Mouse (Mus musculus): ENCODE results near the gene Pdlim4. TPM values are rescaled to one million over a fixed set of nuclear protein-coding genes. Genes with fewer than 3 reads are reported as not detected.

The Pdlim4 gene
- polyA plus RNA-seq, 1 experiment from 2014 or later = 52.1 TPM

DNA sequence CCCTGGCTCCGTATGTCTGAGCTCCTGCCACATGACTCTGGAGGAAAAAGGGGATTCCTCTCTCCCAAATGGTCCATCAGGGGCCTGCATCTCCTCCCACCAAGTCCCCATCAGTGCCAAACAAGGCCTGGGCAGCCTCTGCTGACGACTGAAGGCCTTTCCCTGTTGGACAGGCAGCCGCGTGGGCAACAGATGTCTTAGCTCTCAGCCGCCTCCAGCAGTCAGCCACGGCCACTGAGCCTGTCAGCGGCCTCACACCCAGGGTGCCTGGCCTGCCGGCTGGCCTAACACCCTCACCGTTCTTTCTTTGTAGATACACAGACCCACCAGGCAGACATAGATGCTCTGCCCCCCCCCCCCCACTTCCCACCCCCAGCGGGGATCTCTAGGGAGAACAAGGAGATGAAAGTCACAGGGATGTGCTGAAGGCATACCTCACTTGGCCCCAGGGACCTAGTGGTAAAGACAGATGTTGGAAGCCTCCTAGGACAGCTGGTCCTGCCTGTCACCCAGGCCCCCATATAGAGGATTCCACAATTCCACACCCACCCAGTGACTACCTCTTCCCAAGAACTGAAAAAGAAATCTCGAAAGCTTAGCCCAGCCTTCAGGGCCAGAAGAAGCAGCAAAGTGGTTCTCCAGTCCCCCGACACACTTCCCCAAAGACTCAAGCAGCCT is 1.4 kb downstream of the Pdlim4 start:
- Histone ChIP-seq H3K9me3 (ENCODE audit: control insufficient read depth, low read length) (no peaks in the 10 kb centered on the region), H3K4me3 (ENCODE audit: low read length) (peak overlapping the region; percentile 53; the same call in 1 of the 2 replicates), H3K4me2 (replicated peaks; ENCODE audit: low read depth, low read length) (peak overlapping the region; percentile 84), H3K27ac (ENCODE audit: low read depth, low read length) (peak overlapping the region; percentile 49; the same call in 1 of the 2 replicates), H3K27me3 (ENCODE audit: control insufficient read depth, insufficient read depth, low read length) (no peaks in the 10 kb centered on the region), H3K9ac (ENCODE audit: low read depth, low read length) (peak overlapping the region; percentile 60), H3K36me3 (ENCODE audit: control insufficient read depth, insufficient read depth, low read length) (no peaks in the 10 kb centered on the region), H3K4me1 (ENCODE audit: control insufficient read depth, insufficient read depth, low read length) (peaks cover 33% of the 10 kb centered on the region)
- 21% methylated on average over 12 of the region's 12 CpGs for WGBS
- ATAC-seq (ENCODE audit: low FRiP score, low TSS enrichment) = peak; percentile 32; the same call in 1 of the 2 replicates

GRCm38 (mm10) chr11:54066400-54066799 is 2.4 kb downstream of the Pdlim4 start:
- no peak for ATAC-seq (ENCODE audit: low FRiP score, low TSS enrichment)
- no peak overlapping the region for H3K9ac ChIP-seq (ENCODE audit: low read depth, low read length)
- H3K36me3 ChIP-seq (ENCODE audit: control insufficient read depth, insufficient read depth, low read length) = peaks cover 3% of the 10 kb centered on the region; the same call in 1 of the 2 replicates
- H3K4me2 ChIP-seq (replicated peaks; ENCODE audit: low read depth, low read length) = no peak overlapping the region
- no peak overlapping the region for H3K4me3 ChIP-seq (ENCODE audit: low read length)
- H3K4me1 ChIP-seq (ENCODE audit: control insufficient read depth, insufficient read depth, low read length) = peaks cover 36% of the 10 kb centered on the region
- H3K27ac ChIP-seq (ENCODE audit: low read depth, low read length) = no peak overlapping the region
- H3K9me3 ChIP-seq (ENCODE audit: control insufficient read depth, low read length) = no peaks in the 10 kb centered on the region
- H3K27me3 ChIP-seq (ENCODE audit: control insufficient read depth, insufficient read depth, low read length) = no peaks in the 10 kb centered on the region
- WGBS = 47% methylated on average over 5 of the region's 5 CpGs

DNA sequence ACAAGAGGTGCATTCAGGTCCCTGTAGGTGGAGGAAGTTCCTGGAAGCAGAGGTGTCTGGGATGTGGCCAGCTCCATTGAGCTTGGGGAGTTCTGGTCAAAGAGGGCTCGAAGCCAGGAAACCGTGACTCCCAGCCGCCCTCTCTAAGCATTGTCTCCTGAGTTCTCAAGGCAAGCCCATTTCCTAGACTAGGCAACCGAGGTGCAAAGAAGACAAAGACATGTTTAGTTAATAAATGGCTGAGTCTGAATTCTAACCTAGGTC is 3.0 kb downstream of the Pdlim4 start:
- no peak for ATAC-seq (ENCODE audit: low FRiP score, low TSS enrichment)
- H3K4me2 ChIP-seq (replicated peaks; ENCODE audit: low read depth, low read length) = no peak overlapping the region
- no peaks in the 10 kb centered on the region for H3K27me3 ChIP-seq (ENCODE audit: control insufficient read depth, insufficient read depth, low read length)
- no peaks in the 10 kb centered on the region for H3K9me3 ChIP-seq (ENCODE audit: control insufficient read depth, low read length)
- peaks cover 39% of the 10 kb centered on the region for H3K4me1 ChIP-seq (ENCODE audit: control insufficient read depth, insufficient read depth, low read length)
- no peak overlapping the region for H3K27ac ChIP-seq (ENCODE audit: low read depth, low read length)
- no peak overlapping the region for H3K9ac ChIP-seq (ENCODE audit: low read depth, low read length)
- H3K36me3 ChIP-seq (ENCODE audit: control insufficient read depth, insufficient read depth, low read length) = peaks cover 3% of the 10 kb centered on the region; the same call in 1 of the 2 replicates
- 84% methylated on average over 4 of the region's 4 CpGs for WGBS
- H3K4me3 ChIP-seq (ENCODE audit: low read length) = no peak overlapping the region

GRCm38 (mm10) chr11:54065106-54065914 is 3.5 kb downstream of the Pdlim4 start:
- Histone ChIP-seq H3K27me3 (ENCODE audit: control insufficient read depth, insufficient read depth, low read length) (no peaks in the 10 kb centered on the region), H3K9me3 (ENCODE audit: control insufficient read depth, low read length) (no peaks in the 10 kb centered on the region), H3K27ac (ENCODE audit: low read depth, low read length) (no peak overlapping the region), H3K4me2 (replicated peaks; ENCODE audit: low read depth, low read length) (no peak overlapping the region), H3K36me3 (ENCODE audit: control insufficient read depth, insufficient read depth, low read length) (peaks cover 3% of the 10 kb centered on the region; the same call in 1 of the 2 replicates), H3K9ac (ENCODE audit: low read depth, low read length) (no peak overlapping the region), H3K4me3 (ENCODE audit: low read length) (no peak overlapping the region), H3K4me1 (ENCODE audit: control insufficient read depth, insufficient read depth, low read length) (peaks cover 45% of the 10 kb centered on the region)
- WGBS = 90% methylated on average over 12 of the region's 12 CpGs
- no peak for ATAC-seq (ENCODE audit: low FRiP score, low TSS enrichment)

- Histone ChIP-seq H3K9ac (ENCODE audit: low read depth, low read length) (no peak overlapping the region), H3K27me3 (ENCODE audit: control insufficient read depth, insufficient read depth, low read length) (no peaks in the 10 kb centered on the region), H3K4me2 (replicated peaks; ENCODE audit: low read depth, low read length) (no peak overlapping the region), H3K4me3 (ENCODE audit: low read length) (no peak overlapping the region), H3K4me1 (ENCODE audit: control insufficient read depth, insufficient read depth, low read length) (peaks cover 52% of the 10 kb centered on the region), H3K27ac (ENCODE audit: low read depth, low read length) (no peak overlapping the region), H3K9me3 (ENCODE audit: control insufficient read depth, low read length) (no peaks in the 10 kb centered on the region), H3K36me3 (ENCODE audit: control insufficient read depth, insufficient read depth, low read length) (peaks cover 3% of the 10 kb centered on the region; the same call in 1 of the 2 replicates)
- ATAC-seq (ENCODE audit: low FRiP score, low TSS enrichment) = no peak
- WGBS = 90% methylated on average over 3 of the region's 3 CpGs
Observed at GRCm38 (mm10) chr11:54064412-54064978, 4.3 kb downstream of the Pdlim4 start.

- Histone ChIP-seq H3K9me3 (ENCODE audit: control insufficient read depth, low read length) (no peaks in the 10 kb centered on the region), H3K4me1 (ENCODE audit: control insufficient read depth, insufficient read depth, low read length) (peaks cover 52% of the 10 kb centered on the region), H3K36me3 (ENCODE audit: control insufficient read depth, insufficient read depth, low read length) (peaks cover 3% of the 10 kb centered on the region; the same call in 1 of the 2 replicates), H3K27ac (ENCODE audit: low read depth, low read length) (no peak overlapping the region), H3K4me3 (ENCODE audit: low read length) (no peak overlapping the region), H3K27me3 (ENCODE audit: control insufficient read depth, insufficient read depth, low read length) (no peaks in the 10 kb centered on the region), H3K9ac (ENCODE audit: low read depth, low read length) (no peak overlapping the region), H3K4me2 (replicated peaks; ENCODE audit: low read depth, low read length) (no peak overlapping the region)
- 73% methylated on average over 10 of the region's 10 CpGs for WGBS
- ATAC-seq (ENCODE audit: low FRiP score, low TSS enrichment) = no peak
Observed at GRCm38 (mm10) chr11:54063472-54063775, 5.4 kb downstream of the Pdlim4 start.

DNA sequence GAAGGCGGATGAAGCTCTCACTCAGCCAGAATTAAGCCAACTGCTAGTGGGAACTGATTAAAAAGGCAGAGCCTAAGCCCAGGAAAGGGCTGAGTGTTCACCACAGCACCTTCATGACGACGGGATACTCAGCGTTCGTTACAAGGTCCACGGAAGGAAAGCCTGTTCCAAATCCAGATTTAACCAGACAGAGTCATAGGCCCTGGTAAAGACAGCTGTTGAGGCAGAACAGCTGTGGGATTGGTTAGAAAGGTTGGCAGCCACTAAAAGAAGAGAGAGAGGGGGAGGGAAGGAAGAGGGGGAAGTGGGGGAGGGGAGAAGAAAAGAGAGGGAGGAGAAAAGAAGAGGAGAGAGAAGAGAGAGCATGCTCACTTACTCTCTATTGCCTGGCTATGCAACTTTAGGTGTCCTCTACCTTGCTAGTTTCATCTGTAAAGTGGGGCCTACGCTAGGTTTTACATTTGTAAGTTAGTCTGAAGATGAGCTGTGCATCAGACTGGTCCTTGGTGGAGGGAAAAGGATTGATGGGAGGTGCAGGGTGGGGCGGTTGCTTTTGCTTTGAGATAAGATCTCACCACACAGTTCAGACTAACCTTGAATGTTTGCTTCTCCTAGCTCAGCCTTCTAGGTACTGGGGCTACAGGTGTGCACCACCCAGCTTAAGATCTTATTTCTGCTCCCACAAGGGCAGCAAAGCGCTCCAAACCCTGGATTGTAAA is 5.9 kb downstream of the Pdlim4 start:
- no peak overlapping the region for H3K4me3 ChIP-seq (ENCODE audit: low read length)
- H3K9me3 ChIP-seq (ENCODE audit: control insufficient read depth, low read length) = no peaks in the 10 kb centered on the region
- peaks cover 3% of the 10 kb centered on the region; the same call in 1 of the 2 replicates for H3K36me3 ChIP-seq (ENCODE audit: control insufficient read depth, insufficient read depth, low read length)
- 62% methylated on average over 9 of the region's 9 CpGs for WGBS
- H3K9ac ChIP-seq (ENCODE audit: low read depth, low read length) = no peak overlapping the region
- H3K27me3 ChIP-seq (ENCODE audit: control insufficient read depth, insufficient read depth, low read length) = no peaks in the 10 kb centered on the region
- H3K4me1 ChIP-seq (ENCODE audit: control insufficient read depth, insufficient read depth, low read length) = peaks cover 48% of the 10 kb centered on the region
- no peak for ATAC-seq (ENCODE audit: low FRiP score, low TSS enrichment)
- peak overlapping the region; percentile 51; the same call in 1 of the 2 replicates for H3K27ac ChIP-seq (ENCODE audit: low read depth, low read length)
- H3K4me2 ChIP-seq (replicated peaks; ENCODE audit: low read depth, low read length) = no peak overlapping the region

DNA sequence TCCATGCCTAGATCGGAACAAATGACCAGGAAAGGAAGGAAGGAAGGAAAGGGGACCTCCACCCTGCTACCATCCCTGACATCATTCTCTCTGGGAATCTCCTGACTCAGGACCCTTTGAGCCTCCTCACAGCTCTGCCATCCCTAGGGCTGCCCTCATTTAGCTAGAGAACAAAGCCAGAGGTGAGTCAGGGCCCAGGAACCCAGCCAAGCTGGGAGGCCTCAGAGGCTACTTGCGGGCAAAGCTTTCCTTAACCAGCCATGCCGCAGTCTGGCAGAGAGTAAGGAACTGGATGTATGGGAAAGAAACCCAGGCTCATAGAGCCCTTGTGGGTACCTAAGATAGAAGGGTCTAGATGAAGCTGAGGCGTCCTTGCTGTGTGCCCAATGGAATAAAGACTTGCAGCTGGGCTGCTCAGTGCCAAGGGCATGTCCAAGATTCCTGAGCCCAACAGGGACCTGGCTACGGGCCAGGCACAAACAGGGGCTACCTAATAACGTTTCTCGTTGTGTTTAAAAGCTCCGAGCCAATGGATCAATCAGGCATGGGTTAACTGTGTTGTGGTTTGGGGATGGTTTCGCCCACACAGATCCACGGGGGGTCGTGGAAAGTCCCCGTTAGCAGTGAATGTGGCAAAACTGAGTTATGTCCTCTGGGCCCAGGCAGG is 6.6 kb downstream of the Pdlim4 start:
- no peak overlapping the region for H3K9ac ChIP-seq (ENCODE audit: low read depth, low read length)
- H3K27ac ChIP-seq (ENCODE audit: low read depth, low read length) = peak overlapping the region; percentile 51; the same call in 1 of the 2 replicates
- H3K36me3 ChIP-seq (ENCODE audit: control insufficient read depth, insufficient read depth, low read length) = peaks cover 3% of the 10 kb centered on the region; the same call in 1 of the 2 replicates
- 70% methylated on average over 12 of the region's 12 CpGs for WGBS
- no peak for ATAC-seq (ENCODE audit: low FRiP score, low TSS enrichment)
- no peaks in the 10 kb centered on the region for H3K9me3 ChIP-seq (ENCODE audit: control insufficient read depth, low read length)
- peaks cover 46% of the 10 kb centered on the region for H3K4me1 ChIP-seq (ENCODE audit: control insufficient read depth, insufficient read depth, low read length)
- H3K4me2 ChIP-seq (replicated peaks; ENCODE audit: low read depth, low read length) = no peak overlapping the region
- no peak overlapping the region for H3K4me3 ChIP-seq (ENCODE audit: low read length)
- H3K27me3 ChIP-seq (ENCODE audit: control insufficient read depth, insufficient read depth, low read length) = no peaks in the 10 kb centered on the region

All from kidney, embryonic 14.5 days (tissue).